Mouse (Mus musculus) MEL (cell line): ENCODE measurements at regions not wholly inside any gene's neighbourhood (a gene's known extent, or its start where the extent isn't known, plus 50 kb on each side); places are given as distances from the start of the nearest gene placed in this dataset.

Experiments used
- DNase-seq: peaks from one replicate; pipeline ENCODE4 v3.0.0; 2011; ENCODE audit warnings: low read depth, low spot score
- H3K27ac ChIP-seq: 2 replicates; pipeline ENCODE4 v1.5.1; 2012; ENCODE audit warnings: low read depth, mild to moderate bottlenecking, control low read depth, low read length, moderate library complexity; ENCODE audit not compliant: control insufficient read depth
- H3K27me3 ChIP-seq, 2 experiments: fragments of 150-350 bp in 1 of 2; sonication (generic) in 1 of 2; 2 replicates each; pipeline ENCODE4 v1.6.1; 2012; ENCODE audit warnings: low read length in 2 of 2, mild to moderate bottlenecking in 2 of 2, improper control_type of control experiment in 1 of 2, moderate library complexity in 1 of 2; ENCODE audit not compliant: insufficient read depth in 2 of 2, control insufficient read depth in 1 of 2
- H3K36me3 ChIP-seq, 2 experiments: 2 replicates each; pipeline ENCODE4 v1.6.1; 2012 to 2014; ENCODE audit warnings: low read length in 2 of 2, improper control_type of control experiment in 1 of 2, inconsistent platforms in 1 of 2, mild to moderate bottlenecking in 1 of 2; ENCODE audit not compliant: insufficient read depth in 2 of 2, control insufficient read depth in 1 of 2
- H3K4me1 ChIP-seq, 2 experiments: fragments of 150-350 bp in 1 of 2; sonication (generic) in 1 of 2; 2 replicates each; pipeline ENCODE4 v1.6.1; 2012; ENCODE audit warnings: low read length in 2 of 2, improper control_type of control experiment in 1 of 2, mild to moderate bottlenecking in 1 of 2; ENCODE audit not compliant: insufficient read depth in 2 of 2, control insufficient read depth in 1 of 2
- H3K4me3 ChIP-seq, 2 experiments: fragments of 150-350 bp in 1 of 2; sonication (generic) in 1 of 2; 2 replicates each; pipeline ENCODE4 v1.5.1; 2012; ENCODE audit warnings: low read depth in 2 of 2, low read length in 2 of 2, mild to moderate bottlenecking in 2 of 2, moderate library complexity in 2 of 2, control low read depth in 1 of 2, improper control_type of control experiment in 1 of 2; ENCODE audit not compliant: control insufficient read depth in 1 of 2, insufficient read depth in 1 of 2
- H3K79me2 ChIP-seq: 2 replicates; pipeline ENCODE4 v1.6.1; 2012; ENCODE audit warnings: mild to moderate bottlenecking, low read length, moderate library complexity; ENCODE audit not compliant: control insufficient read depth, poor library complexity, insufficient read depth
- H3K9ac ChIP-seq: 2 replicates; pipeline ENCODE4 v1.6.1; 2012; ENCODE audit warnings: low read depth, mild to moderate bottlenecking, control low read depth, low read length, moderate library complexity; ENCODE audit not compliant: control insufficient read depth, poor library complexity, severe bottlenecking
- H3K9me3 ChIP-seq: fragments of 150-350 bp; sonication (generic); replicated peaks from 2 replicates; pipeline ENCODE4 v1.6.1; 2012; ENCODE audit warnings: mild to moderate bottlenecking, low read length, improper control_type of control experiment, moderate library complexity; ENCODE audit not compliant: insufficient read depth
- CTCF ChIP-seq, 3 experiments: IDR thresholded peaks in 2 of 3; conservative IDR thresholded peaks in 1 of 3; 2 replicates each; pipeline ENCODE4 v1.5.1; 2011 to 2012; ENCODE audit warnings: low read length in 3 of 3, low read depth in 2 of 3, mild to moderate bottlenecking in 2 of 3, improper control_type of control experiment in 1 of 3, inconsistent platforms in 1 of 3, mixed read lengths in 1 of 3, moderate library complexity in 1 of 3; ENCODE audit not compliant: control insufficient read depth in 1 of 3, insufficient read depth in 1 of 3, poor library complexity in 1 of 3, severe bottlenecking in 1 of 3
- EP300 ChIP-seq, 2 experiments: IDR thresholded peaks; 2 replicates each; pipeline ENCODE4 v1.6.1; 2011; ENCODE audit warnings: improper control_type of control experiment in 2 of 2, low read length in 2 of 2, low read depth in 1 of 2, mild to moderate bottlenecking in 1 of 2
- ETS1 ChIP-seq: IDR thresholded peaks from 2 replicates; pipeline ENCODE4 v1.6.1; 2012; ENCODE audit warnings: low read depth, mild to moderate bottlenecking, inconsistent platforms, low read length, improper control_type of control experiment, moderate library complexity
- GABPA ChIP-seq: IDR thresholded peaks from 2 replicates; pipeline ENCODE4 v1.6.1; 2012; ENCODE audit warnings: low read depth, mild to moderate bottlenecking, inconsistent platforms, low read length, improper control_type of control experiment, moderate library complexity
- HCFC1 ChIP-seq: IDR thresholded peaks from 2 replicates; pipeline ENCODE4 v1.6.1; 2012; ENCODE audit warnings: low read depth, mild to moderate bottlenecking, inconsistent platforms, low read length, improper control_type of control experiment, moderate library complexity
- KAT2A ChIP-seq: conservative IDR thresholded peaks from 2 replicates; pipeline ENCODE4 v1.6.1; 2012; ENCODE audit warnings: low read depth, low read length, improper control_type of control experiment, inconsistent platforms
- MAX ChIP-seq: IDR thresholded peaks from 2 replicates; pipeline ENCODE4 v1.6.1; 2011; ENCODE audit warnings: low read length, improper control_type of control experiment
- MEF2A ChIP-seq: IDR thresholded peaks from 2 replicates; pipeline ENCODE4 v1.6.1; 2014; ENCODE audit warnings: low read depth, mild to moderate bottlenecking, inconsistent platforms, low read length, improper control_type of control experiment; ENCODE audit not compliant: poor library complexity, insufficient replicate concordance, severe bottlenecking; ENCODE audit errors: extremely low read depth
- MXI1 ChIP-seq: IDR thresholded peaks from 2 replicates; pipeline ENCODE4 v1.6.1; 2011; ENCODE audit warnings: mild to moderate bottlenecking, low read depth, low read length, improper control_type of control experiment
- MYC ChIP-seq: IDR thresholded peaks from 2 replicates; pipeline ENCODE4 v1.6.1; 2011; ENCODE audit warnings: low read depth, mild to moderate bottlenecking, low read length, improper control_type of control experiment, moderate library complexity
- NELFE ChIP-seq: IDR thresholded peaks from 2 replicates; pipeline ENCODE4 v1.6.1; 2011; ENCODE audit warnings: low read depth, low read length, improper control_type of control experiment
- NRF1 ChIP-seq: IDR thresholded peaks from 2 replicates; pipeline ENCODE4 v1.6.1; 2014; ENCODE audit warnings: low read depth, mild to moderate bottlenecking, inconsistent platforms, low read length, improper control_type of control experiment, moderate library complexity; ENCODE audit not compliant: poor library complexity, insufficient read depth, severe bottlenecking
- POLR2A ChIP-seq, 2 experiments: IDR thresholded peaks; 2 replicates each; pipeline ENCODE4 v1.6.1; 2011 to 2012; ENCODE audit warnings: low read length in 2 of 2, mild to moderate bottlenecking in 2 of 2, control low read depth in 1 of 2, improper control_type of control experiment in 1 of 2, low read depth in 1 of 2, moderate library complexity in 1 of 2; ENCODE audit not compliant: control insufficient read depth in 1 of 2, insufficient read depth in 1 of 2, poor library complexity in 1 of 2
- POLR2AphosphoS5 ChIP-seq: IDR thresholded peaks from 2 replicates; pipeline ENCODE4 v1.6.1; 2012; ENCODE audit warnings: low read depth, borderline replicate concordance, mild to moderate bottlenecking, inconsistent platforms, low read length, moderate library complexity, mixed read lengths
- RAD21 ChIP-seq: IDR thresholded peaks from 2 replicates; pipeline ENCODE4 v1.6.1; 2011; ENCODE audit warnings: mild to moderate bottlenecking, low read depth, low read length, improper control_type of control experiment
- SIN3A ChIP-seq: IDR thresholded peaks from 2 replicates; pipeline ENCODE4 v1.6.1; 2012; ENCODE audit warnings: low read length, improper control_type of control experiment, inconsistent platforms
- UBTF ChIP-seq: IDR thresholded peaks from 2 replicates; pipeline ENCODE4 v1.6.1; 2012; ENCODE audit warnings: low read depth, mild to moderate bottlenecking, inconsistent platforms, low read length, improper control_type of control experiment, moderate library complexity, borderline replicate concordance; ENCODE audit not compliant: insufficient read depth
- USF2 ChIP-seq, 2 experiments: IDR thresholded peaks; 2 replicates each; pipeline ENCODE4 v1.6.1; 2011 to 2012; ENCODE audit warnings: improper control_type of control experiment in 2 of 2, low read length in 2 of 2, borderline replicate concordance in 1 of 2, inconsistent platforms in 1 of 2, low read depth in 1 of 2, mild to moderate bottlenecking in 1 of 2; ENCODE audit not compliant: insufficient read depth in 1 of 2
- ZC3H11A ChIP-seq: IDR thresholded peaks from 2 replicates; pipeline ENCODE4 v1.6.1; 2012; ENCODE audit warnings: low read depth, mild to moderate bottlenecking, inconsistent platforms, low read length, improper control_type of control experiment
- ZKSCAN1 ChIP-seq: IDR thresholded peaks from 2 replicates; pipeline ENCODE4 v1.6.1; 2012; ENCODE audit warnings: low read depth, mild to moderate bottlenecking, inconsistent platforms, low read length, improper control_type of control experiment, moderate library complexity
- ZMIZ1 ChIP-seq: IDR thresholded peaks from 2 replicates; pipeline ENCODE4 v1.6.1; 2012; ENCODE audit warnings: low read depth, mild to moderate bottlenecking, inconsistent platforms, low read length, improper control_type of control experiment, moderate library complexity

DNA sequence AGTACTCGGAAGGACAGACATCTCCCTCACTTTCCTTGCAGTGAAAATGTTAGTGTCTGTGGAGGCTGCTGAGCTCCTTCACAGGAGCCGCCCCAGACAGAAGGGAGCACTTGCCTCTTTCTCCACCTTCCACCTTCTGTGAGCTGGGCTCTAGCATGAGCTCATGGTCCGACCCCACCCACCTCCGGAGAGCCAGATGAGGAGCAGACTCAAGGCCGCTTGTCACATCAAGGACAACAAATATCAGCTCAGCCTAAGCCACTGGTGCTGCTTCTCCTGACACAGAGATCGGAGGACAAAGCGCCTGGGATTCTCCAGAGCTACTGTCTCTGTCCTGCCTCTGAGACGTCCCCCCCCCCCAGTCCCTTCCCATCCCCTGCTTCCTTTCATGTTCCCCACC, 146.9 kb upstream of the Lhx5 start:
- H3K36me3 ChIP-seq, result no peaks in the 10 kb centered on the region
- DNase-seq, result no peak
- no peak for TF ChIP-seq GABPA
- TF ChIP-seq RAD21, result no peak
- TF ChIP-seq SIN3A, result no peak
- no peak for TF ChIP-seq POLR2AphosphoS5
- TF ChIP-seq POLR2A (IDR thresholded peaks at IDR 0.05; ENCODE audit: control insufficient read depth in 1 of 2, insufficient read depth in 1 of 2, low read depth in 1 of 2, low read length in 2 of 2, poor library complexity in 1 of 2), result no peak
- TF ChIP-seq MEF2A, result no peak
- no peak for TF ChIP-seq ZKSCAN1
- no peak for TF ChIP-seq MAX
- TF ChIP-seq NRF1, result no peak
- TF ChIP-seq UBTF, result no peak
- no peak for TF ChIP-seq HCFC1
- no peak for TF ChIP-seq MYC
- no peak for TF ChIP-seq USF2 (IDR thresholded peaks at IDR 0.05; ENCODE audit: borderline replicate concordance in 1 of 2, insufficient read depth in 1 of 2, low read depth in 1 of 2, low read length in 2 of 2)
- no peak for TF ChIP-seq NELFE
- no peak for TF ChIP-seq ZC3H11A
- TF ChIP-seq MXI1, result no peak
- no peaks in the 10 kb centered on the region for H3K79me2 ChIP-seq
- no peaks in the 10 kb centered on the region for H3K27me3 ChIP-seq
- H3K4me1 ChIP-seq, result no peaks in the 10 kb centered on the region
- no peaks in the 10 kb centered on the region for H3K9me3 ChIP-seq
- no peak overlapping the region for H3K4me3 ChIP-seq
- no peak overlapping the region for H3K9ac ChIP-seq
- H3K27ac ChIP-seq, result no peak overlapping the region

DNA sequence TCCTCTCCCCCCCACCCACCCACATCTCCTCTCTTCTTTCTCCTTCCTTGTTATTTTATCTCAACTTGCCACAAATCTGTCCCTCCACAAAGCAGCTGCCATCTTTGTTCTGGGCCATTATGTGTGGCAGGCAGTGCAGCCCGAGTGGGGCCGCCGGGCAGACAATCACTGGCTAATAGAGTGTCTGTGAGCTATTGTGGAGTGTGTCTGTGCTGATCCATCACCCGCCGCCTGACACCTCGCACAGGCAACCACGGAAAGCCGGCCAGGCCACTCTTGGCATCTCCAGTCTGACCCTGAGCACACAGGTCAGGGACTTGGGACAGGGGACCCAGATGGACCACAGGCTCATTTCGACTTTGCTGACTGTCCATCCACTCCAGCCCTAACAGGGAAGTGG, 146.5 kb upstream of the Lhx5 start:
- no peak overlapping the region for H3K4me3 ChIP-seq
- H3K9me3 ChIP-seq, result no peaks in the 10 kb centered on the region
- no peaks in the 10 kb centered on the region for H3K79me2 ChIP-seq
- no peak for DNase-seq
- H3K27me3 ChIP-seq, result no peaks in the 10 kb centered on the region
- H3K4me1 ChIP-seq, result no peaks in the 10 kb centered on the region
- no peak overlapping the region for H3K27ac ChIP-seq
- TF ChIP-seq CTCF (IDR thresholded peaks at IDR 0.05 in 2 of 3, conservative IDR thresholded peaks at IDR 0.05 in 1 of 3; ENCODE audit: control insufficient read depth in 1 of 3, insufficient read depth in 1 of 3, low read depth in 2 of 3, low read length in 3 of 3, poor library complexity in 1 of 3, severe bottlenecking in 1 of 3) (no peak), POLR2AphosphoS5 (no peak), KAT2A (no peak), MXI1 (no peak), GABPA (no peak), NELFE (no peak), ETS1 (no peak), NRF1 (no peak), EP300 (IDR thresholded peaks at IDR 0.05; ENCODE audit: low read depth in 1 of 2, low read length in 2 of 2) (no peak), SIN3A (no peak), MEF2A (no peak), USF2 (IDR thresholded peaks at IDR 0.05; ENCODE audit: borderline replicate concordance in 1 of 2, insufficient read depth in 1 of 2, low read depth in 1 of 2, low read length in 2 of 2) (no peak), ZMIZ1 (no peak), HCFC1 (no peak), RAD21 (no peak)
- H3K36me3 ChIP-seq, result no peaks in the 10 kb centered on the region
- H3K9ac ChIP-seq, result no peak overlapping the region
